Mouse (Mus musculus): ENCODE results near the gene Anp32b. TPM values are rescaled to one million over a fixed set of nuclear protein-coding genes. Genes with fewer than 3 reads are reported as not detected.

Anp32b gene
- polyA plus RNA-seq (2015; fragmentation: Nextera tagmentation; extraction: Ambion mirVana), result 72.3 and 74.4 TPM in 2 replicates

DNA sequence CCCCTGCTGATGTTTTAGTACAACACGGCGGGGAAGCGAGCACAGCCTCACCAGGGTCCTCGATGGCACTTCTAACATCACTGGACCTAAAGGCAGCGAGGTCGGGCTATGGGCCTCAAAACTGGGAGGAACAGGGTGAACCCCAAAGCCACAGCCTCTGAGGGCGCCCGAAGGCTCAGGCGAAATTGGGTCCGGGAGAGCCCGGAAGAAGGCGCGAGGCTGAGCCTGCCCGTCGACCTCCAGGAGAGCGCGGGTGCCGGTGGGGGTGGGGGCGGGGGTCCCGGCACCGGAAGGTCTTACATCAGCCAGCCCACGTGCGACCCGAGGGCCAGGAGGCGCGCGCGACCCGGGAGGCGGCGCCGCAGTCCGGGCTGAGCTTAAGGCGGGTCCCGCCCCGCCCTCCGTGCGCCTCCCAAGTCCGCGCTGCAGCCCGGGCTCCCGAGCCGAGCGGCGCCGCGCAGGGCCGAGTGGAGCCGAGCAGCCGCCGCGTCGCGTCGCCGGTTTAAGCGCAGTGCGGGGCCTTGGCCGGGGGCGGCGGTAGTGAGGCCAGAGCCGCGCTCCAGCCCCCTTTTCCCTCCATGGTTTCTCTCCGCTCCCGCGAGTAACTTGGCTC lies at the start of gene Anp32b:
Gene Anp32b, plus strand, starts transcription at position 384 of the 613 bp plus-strand sequence.
- peak within 1 kb of the TSS; percentile 98 for H3K27ac ChIP-seq
- H3K4me2 ChIP-seq, result peak within 1 kb of the TSS; percentile 76
- H3K4me3 ChIP-seq, result peak within 1 kb of the TSS; percentile 89
- peaks cover 30% of the 10 kb centered on the region for H3K4me1 ChIP-seq
- no peaks in the 10 kb centered on the region for H3K9me3 ChIP-seq
- no peaks in the 10 kb centered on the region for H3K27me3 ChIP-seq (replicated peaks)
- under 1% methylated on average over 60 of the region's 66 CpGs for WGBS
- peak within 1 kb of the TSS; percentile 94 for H3K9ac ChIP-seq
- H3K36me3 ChIP-seq (replicated peaks), result no peaks in the 10 kb centered on the region
- ATAC-seq (replicated peaks), result peak; percentile 96

DNA sequence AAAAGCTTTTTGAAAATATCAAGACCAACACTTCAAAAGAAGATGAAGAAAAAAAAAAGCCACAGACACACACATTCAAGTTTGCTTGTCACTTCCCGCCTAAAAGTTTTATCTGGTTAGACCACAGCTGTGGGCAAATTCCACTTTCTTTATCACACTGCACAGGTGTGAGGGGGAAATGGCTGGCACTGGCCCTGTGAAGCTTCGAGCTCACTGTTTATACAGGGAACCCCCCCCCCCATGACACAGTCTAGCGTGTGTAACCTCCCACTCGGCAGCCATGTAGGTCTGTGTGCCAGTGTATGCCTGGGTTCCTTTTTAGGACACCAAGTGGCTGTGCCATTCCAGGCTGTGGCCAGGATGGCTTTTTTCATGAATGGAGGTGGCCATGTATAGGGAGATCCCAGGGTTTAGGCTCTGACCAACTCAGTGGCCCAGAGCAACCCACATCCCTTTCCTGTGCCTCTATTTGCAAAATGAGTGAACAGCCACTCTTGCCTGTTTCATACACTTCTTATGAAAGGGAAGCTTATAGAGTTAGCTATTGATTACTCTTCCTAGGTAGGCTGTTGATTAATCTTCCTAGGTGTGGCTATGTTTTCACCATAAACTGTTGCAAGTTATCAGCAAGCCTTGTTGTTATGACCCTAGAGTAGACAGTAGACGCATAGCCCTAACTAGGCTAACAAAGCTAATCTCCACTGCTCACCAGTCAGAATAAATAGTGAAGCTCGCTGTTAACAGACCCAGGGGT lies 46.5 kb upstream of the Anp32b start:
- H3K4me1 ChIP-seq, result no peaks in the 10 kb centered on the region
- no peak overlapping the region for H3K4me3 ChIP-seq
- no peak overlapping the region for H3K9ac ChIP-seq
- no peaks in the 10 kb centered on the region for H3K9me3 ChIP-seq
- H3K27ac ChIP-seq, result no peak overlapping the region
- H3K27me3 ChIP-seq (replicated peaks), result no peaks in the 10 kb centered on the region
- 82% methylated on average over 6 of the region's 6 CpGs for WGBS
- H3K36me3 ChIP-seq (replicated peaks), result no peaks in the 10 kb centered on the region
- H3K4me2 ChIP-seq, result no peak overlapping the region
- ATAC-seq (replicated peaks), result no peak

DNA sequence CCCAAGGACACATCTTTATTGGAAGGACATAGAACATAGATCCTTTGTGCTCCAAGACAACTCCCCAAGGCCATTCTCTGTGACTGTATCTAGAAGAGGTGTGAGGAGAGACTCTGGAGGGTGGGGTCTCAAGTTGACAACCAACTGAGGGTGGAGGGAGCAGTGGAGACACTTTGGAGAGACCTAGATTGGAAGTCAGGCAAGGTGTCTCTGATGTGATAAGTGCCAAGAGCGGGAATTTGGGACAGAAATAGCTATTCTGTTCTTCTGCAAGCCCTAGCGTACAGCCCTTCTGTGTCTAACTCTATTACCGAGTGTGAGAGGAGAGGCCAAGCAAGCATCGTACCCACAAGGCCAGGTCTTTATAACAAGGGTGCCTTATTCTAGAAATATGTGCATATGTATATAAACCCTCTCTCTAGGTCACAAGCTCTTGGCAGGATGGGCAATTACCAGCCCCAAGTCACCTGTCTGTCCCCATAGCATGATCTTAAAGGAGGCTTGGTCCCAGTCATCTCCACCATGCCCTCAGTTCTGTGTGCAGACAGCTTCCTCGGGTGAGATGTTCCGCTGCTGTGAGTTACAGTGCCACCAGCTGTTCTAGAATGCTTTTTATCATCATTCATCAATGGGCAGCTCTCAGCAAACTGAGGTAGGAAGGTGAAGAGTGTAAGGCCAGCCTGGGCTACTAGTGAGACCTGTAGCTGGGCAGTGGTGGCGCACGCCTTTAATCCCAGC lies 43.6 kb upstream of the Anp32b start:
- no peaks in the 10 kb centered on the region for H3K9me3 ChIP-seq
- no peak overlapping the region for H3K27ac ChIP-seq
- H3K9ac ChIP-seq, result no peak overlapping the region
- WGBS, result 89% methylated on average over 8 of the region's 8 CpGs
- H3K4me1 ChIP-seq, result no peaks in the 10 kb centered on the region
- no peaks in the 10 kb centered on the region for H3K27me3 ChIP-seq (replicated peaks)
- H3K36me3 ChIP-seq (replicated peaks), result no peaks in the 10 kb centered on the region
- ATAC-seq (replicated peaks), result no peak
- H3K4me3 ChIP-seq, result no peak overlapping the region
- H3K4me2 ChIP-seq, result no peak overlapping the region

DNA sequence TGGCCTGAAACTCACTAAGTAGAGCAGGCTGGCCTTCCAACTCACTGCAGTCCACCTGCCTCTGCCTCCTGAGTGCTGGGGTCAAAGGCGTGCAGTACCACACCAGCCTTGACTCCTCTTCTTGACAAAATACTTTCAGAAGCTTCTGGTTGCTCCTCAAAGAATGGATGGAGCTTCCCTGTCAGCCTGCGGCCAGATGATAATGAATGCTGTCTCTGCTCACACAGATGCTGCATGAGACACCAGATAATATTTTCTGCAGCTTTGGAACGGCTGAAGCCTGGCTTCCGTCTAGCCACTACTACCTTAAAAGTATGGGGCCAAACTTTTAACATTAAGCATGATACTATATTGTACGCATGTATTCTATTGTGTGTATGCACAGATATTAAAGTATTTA lies 40.0 kb upstream of the Anp32b start:
- Histone ChIP-seq H3K36me3 (replicated peaks) (no peaks in the 10 kb centered on the region), H3K27me3 (replicated peaks) (no peaks in the 10 kb centered on the region), H3K27ac (no peak overlapping the region), H3K4me2 (no peak overlapping the region), H3K9ac (no peak overlapping the region), H3K4me3 (no peak overlapping the region), H3K4me1 (no peaks in the 10 kb centered on the region), H3K9me3 (no peaks in the 10 kb centered on the region)
- ATAC-seq (replicated peaks), result no peak
- WGBS, result 92% methylated on average over 5 of the region's 5 CpGs

DNA sequence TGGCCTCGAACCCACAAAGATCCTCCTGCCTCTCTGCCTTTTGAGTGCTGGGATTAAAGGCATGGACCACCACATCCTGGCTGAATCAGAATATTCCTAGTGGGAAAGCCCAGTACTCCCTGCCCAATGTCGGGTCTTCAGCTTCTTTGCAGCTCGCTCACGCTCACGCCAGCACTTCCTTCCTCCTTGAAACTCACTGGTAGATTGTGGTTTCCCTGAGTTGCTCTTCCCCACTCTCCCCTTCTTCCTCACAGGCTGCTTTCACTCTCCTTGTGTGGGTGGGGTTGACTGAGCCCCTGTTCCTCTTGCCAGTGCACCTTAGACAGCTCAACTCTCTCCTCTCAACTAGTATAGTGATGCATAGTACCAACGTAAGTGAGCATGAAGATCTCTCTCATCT lies 39.2 kb upstream of the Anp32b start:
- H3K27me3 ChIP-seq (replicated peaks), result no peaks in the 10 kb centered on the region
- H3K9me3 ChIP-seq, result no peaks in the 10 kb centered on the region
- H3K4me1 ChIP-seq, result no peaks in the 10 kb centered on the region
- no peak overlapping the region for H3K4me3 ChIP-seq
- H3K4me2 ChIP-seq, result no peak overlapping the region
- no peak for ATAC-seq (replicated peaks)
- H3K36me3 ChIP-seq (replicated peaks), result no peaks in the 10 kb centered on the region
- H3K9ac ChIP-seq, result no peak overlapping the region
- no peak overlapping the region for H3K27ac ChIP-seq
- WGBS, result 88% methylated on average over 6 of the region's 6 CpGs

DNA sequence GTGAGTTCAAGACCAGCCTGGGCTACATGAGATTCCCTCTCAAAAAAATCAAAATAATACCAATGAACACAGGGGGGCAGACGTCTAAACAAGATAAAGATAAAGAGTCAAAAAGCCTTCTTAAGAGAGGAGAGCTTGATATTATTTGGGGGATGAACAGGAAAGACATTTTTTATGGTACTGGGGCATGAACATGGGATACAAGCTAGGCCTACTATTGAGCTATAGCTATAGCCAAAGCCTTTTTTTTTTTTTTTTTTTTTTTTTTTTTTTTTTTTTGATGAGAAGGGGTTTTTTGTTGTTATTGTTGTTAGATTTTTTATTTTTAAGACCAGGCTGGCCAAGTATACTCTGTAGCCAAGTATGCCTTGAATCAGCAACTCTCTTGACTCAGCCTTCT lies 38.6 kb upstream of the Anp32b start:
- Histone ChIP-seq H3K9me3 (no peaks in the 10 kb centered on the region), H3K27me3 (replicated peaks) (no peaks in the 10 kb centered on the region), H3K36me3 (replicated peaks) (no peaks in the 10 kb centered on the region), H3K4me1 (no peaks in the 10 kb centered on the region), H3K27ac (no peak overlapping the region), H3K4me3 (no peak overlapping the region), H3K4me2 (no peak overlapping the region), H3K9ac (no peak overlapping the region)
- ATAC-seq (replicated peaks), result no peak
- WGBS, result 71% methylated on average over 1 of the region's 1 CpGs

DNA sequence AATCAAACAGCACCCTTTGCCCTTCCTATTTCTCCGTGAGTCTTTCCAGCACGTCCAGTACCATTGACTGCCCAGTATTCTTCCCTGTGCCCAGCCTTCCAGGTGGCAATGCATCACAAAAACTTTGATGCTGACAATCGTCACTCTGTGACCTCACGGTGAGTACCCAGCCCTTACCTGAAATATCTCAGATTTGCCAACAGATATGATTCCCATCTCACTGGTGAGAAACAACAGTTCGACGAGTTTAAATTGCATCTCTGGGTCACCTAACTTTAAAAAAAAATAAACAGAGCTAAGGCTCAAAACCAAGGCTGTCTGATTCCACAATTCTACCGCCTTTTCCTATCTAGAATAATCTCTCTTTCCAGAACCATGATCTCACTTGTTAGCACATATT lies 37.3 kb upstream of the Anp32b start, which contains the start of gene Hemgn:
Gene Hemgn, minus strand, starts transcription at position 101 of the 400 bp plus-strand sequence.
- Histone ChIP-seq H3K27ac (no peak within 1 kb of the TSS), H3K4me1 (no peaks in the 10 kb centered on the region), H3K4me2 (no peak within 1 kb of the TSS), H3K9ac (no peak within 1 kb of the TSS), H3K4me3 (no peak within 1 kb of the TSS), H3K27me3 (replicated peaks) (no peaks in the 10 kb centered on the region), H3K9me3 (no peaks in the 10 kb centered on the region), H3K36me3 (replicated peaks) (no peaks in the 10 kb centered on the region)
- no peak for ATAC-seq (replicated peaks)
- WGBS, result 84% methylated on average over 7 of the region's 7 CpGs

DNA sequence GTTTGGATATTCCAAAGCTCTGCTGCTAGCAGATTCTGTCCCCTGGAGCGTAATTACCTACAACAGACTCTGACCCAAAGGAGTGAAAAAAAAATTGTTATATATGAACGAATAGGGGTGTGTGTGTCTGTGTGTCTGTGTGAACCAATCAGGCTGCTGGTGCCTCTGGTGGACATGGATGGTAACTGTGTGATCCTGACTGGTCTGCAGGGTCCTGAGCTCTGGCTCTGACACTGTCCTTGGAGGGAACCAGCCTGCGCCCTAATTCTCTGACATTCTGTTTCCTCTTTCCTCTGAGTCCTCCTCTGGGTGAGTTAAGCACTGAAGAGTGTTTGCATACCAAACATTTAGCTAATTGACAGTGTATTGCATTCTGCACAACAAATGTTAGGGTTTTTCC lies 33.2 kb upstream of the Anp32b start:
- H3K4me3 ChIP-seq, result no peak overlapping the region
- H3K4me2 ChIP-seq, result no peak overlapping the region
- no peak for ATAC-seq (replicated peaks)
- no peaks in the 10 kb centered on the region for H3K36me3 ChIP-seq (replicated peaks)
- H3K27me3 ChIP-seq (replicated peaks), result no peaks in the 10 kb centered on the region
- 75% methylated on average over 3 of the region's 3 CpGs for WGBS
- no peaks in the 10 kb centered on the region for H3K4me1 ChIP-seq
- H3K9me3 ChIP-seq, result no peaks in the 10 kb centered on the region
- no peak overlapping the region for H3K9ac ChIP-seq
- no peak overlapping the region for H3K27ac ChIP-seq

DNA sequence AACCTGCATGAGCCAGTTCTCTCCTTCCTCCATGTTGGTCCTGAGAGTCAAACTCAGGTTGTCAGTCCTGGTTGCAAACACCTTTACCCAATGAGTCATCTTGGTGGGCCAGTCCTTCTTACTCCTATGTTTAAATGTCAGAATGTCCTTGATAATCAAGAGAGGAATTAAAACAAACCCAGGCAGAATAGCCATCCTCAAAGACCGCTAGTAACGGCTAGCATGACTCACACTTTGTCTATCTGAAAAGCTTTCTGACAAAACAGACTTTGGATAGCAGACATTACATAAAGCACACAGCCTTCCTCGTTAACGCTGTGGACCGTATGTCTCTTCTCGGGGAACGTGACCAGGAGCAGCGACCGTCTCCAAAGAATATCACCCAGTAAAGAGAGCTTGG lies 31.9 kb upstream of the Anp32b start:
- Histone ChIP-seq H3K4me3 (no peak overlapping the region), H3K27ac (no peak overlapping the region), H3K4me2 (no peak overlapping the region), H3K27me3 (replicated peaks) (no peaks in the 10 kb centered on the region), H3K9ac (no peak overlapping the region), H3K9me3 (no peaks in the 10 kb centered on the region), H3K4me1 (no peaks in the 10 kb centered on the region), H3K36me3 (replicated peaks) (no peaks in the 10 kb centered on the region)
- ATAC-seq (replicated peaks), result no peak
- whole genome bisulfite sequencing, result 81% methylated on average over 9 of the region's 9 CpGs

DNA sequence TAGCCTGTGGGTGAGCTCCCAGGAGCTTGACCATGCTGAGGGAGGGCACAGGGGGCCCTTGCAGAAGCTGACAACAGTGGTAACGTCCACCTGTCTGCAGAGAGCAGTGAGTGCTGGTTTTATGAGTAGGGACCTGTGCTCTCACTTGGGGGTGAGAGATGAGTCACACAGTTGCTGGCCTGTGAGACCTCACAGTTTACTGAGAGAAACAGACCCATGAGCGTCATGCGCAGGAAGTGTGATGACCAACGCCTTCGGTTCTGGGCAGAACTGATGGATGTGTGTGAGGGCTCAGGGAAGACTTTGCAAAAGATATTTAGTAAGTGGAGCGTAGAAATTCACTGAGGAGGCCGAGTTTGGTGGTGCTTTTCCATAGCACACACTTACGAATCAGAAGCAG lies 28.1 kb upstream of the Anp32b start:
- no peak for ATAC-seq (replicated peaks)
- Histone ChIP-seq H3K9me3 (no peaks in the 10 kb centered on the region), H3K27me3 (replicated peaks) (no peaks in the 10 kb centered on the region), H3K4me1 (no peaks in the 10 kb centered on the region), H3K27ac (no peak overlapping the region), H3K9ac (no peak overlapping the region), H3K36me3 (replicated peaks) (no peaks in the 10 kb centered on the region), H3K4me3 (no peak overlapping the region), H3K4me2 (no peak overlapping the region)
- WGBS, result 85% methylated on average over 8 of the region's 8 CpGs

DNA sequence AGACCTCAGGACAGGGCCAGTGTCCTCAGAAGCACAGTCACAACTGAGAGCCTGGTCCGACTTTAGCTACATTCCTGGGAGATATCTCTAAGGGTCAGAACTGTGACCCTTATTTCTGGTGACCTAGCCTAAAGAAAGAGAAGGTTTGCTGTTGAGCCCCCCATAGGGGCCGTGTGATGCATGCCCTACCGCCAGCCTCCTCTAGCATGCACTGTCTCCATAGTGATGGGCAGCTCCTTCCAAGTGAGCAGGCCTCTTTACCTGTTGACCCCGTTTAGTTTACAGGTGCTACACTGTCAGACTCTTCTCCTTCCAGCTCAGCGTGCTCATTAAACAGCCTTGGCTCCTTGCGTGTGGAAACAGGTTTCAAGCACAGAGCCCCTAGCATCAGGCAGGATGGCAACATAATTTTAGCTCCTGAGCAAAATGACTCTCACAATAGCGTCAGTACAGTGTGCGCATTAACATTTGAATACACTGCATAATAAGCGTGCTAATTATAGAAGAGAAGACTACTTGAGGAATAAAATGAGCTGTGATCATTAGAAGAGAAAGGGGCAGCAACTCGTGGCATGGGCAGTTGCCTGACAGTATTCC lies 21.7 kb upstream of the Anp32b start:
- no peak for ATAC-seq (replicated peaks)

DNA sequence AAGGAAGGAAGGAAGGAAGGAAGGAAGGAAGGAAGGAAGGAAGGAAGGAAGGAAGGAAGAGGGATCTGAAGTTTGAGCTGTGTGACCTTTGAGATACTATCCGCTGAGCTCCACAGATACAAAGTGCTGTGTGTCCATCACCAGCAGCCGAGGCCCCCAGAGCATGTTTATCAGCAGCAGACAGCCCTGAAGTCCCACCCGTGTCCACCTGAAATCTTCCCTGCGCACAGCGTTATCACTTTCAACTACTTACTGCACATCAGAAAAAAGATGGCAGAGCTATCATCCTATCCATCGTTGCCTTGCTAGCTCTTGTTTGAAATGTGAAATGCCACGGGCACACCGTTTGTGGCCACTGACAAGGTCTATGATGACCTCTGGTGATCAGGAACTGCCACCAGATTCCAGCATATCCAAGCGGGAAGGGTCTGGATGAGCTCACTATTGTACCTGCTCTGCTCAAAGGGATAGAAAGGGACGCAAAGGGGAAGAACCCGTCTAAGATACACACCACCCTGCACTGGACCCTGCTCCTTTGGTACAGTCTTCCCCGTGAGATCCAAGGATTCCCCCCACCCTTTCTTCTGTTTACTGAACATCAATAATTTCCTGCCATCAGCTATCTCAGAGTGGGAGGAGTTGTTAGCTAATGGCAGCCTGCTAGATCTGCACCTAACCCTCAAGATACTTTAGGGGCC lies 18.2 kb upstream of the Anp32b start:
- no peak overlapping the region for H3K27ac ChIP-seq
- H3K36me3 ChIP-seq (replicated peaks), result no peaks in the 10 kb centered on the region
- no peak overlapping the region for H3K9ac ChIP-seq
- peaks cover 5% of the 10 kb centered on the region for H3K4me1 ChIP-seq
- H3K27me3 ChIP-seq (replicated peaks), result no peaks in the 10 kb centered on the region
- H3K4me2 ChIP-seq, result no peak overlapping the region
- H3K4me3 ChIP-seq, result no peak overlapping the region
- H3K9me3 ChIP-seq, result no peaks in the 10 kb centered on the region
- no peak for ATAC-seq (replicated peaks)
- WGBS, result 93% methylated on average over 12 of the region's 12 CpGs

More for the DNA sequence above, 21.7 kb upstream of the Anp32b start:
- H3K36me3 ChIP-seq (replicated peaks), result no peaks in the 10 kb centered on the region
- no peak overlapping the region; the same call in 1 of the 2 replicates for H3K27ac ChIP-seq
- peaks cover 5% of the 10 kb centered on the region for H3K4me1 ChIP-seq
- no peaks in the 10 kb centered on the region for H3K27me3 ChIP-seq (replicated peaks)
- H3K4me2 ChIP-seq, result no peak overlapping the region
- no peak overlapping the region for H3K9ac ChIP-seq
- no peak overlapping the region for H3K4me3 ChIP-seq
- WGBS, result 40% methylated on average over 10 of the region's 10 CpGs
- no peaks in the 10 kb centered on the region for H3K9me3 ChIP-seq

Data from midbrain, embryonic 15.5 days (tissue).